Comparison of ENCODE assay signal across 8 mouse cellular contexts in genomic region chr2:130496037-130496436, GRCm38 (mm10). TPM values are rescaled to one million over a fixed set of nuclear protein-coding genes. Genes with fewer than 3 reads are reported as not detected.
A peak's percentile ranks its signal among the peaks of the same experiment; 100 is the strongest.
DNase-seq lines count a peak whose midpoint lies in the region; ATAC-seq and TF ChIP-seq lines count a peak whose summit lies in the region.

No protein-coding gene starts in this region.

- no peaks in the 10 kb centered on the region for H3K9me3 ChIP-seq in forebrain, postnatal 0 days (ENCODE audit: low read length)
- H3K9me3 ChIP-seq in hindbrain, embryonic 13.5 days: no peaks in the 10 kb centered on the region; the same call in 1 of the 2 replicates

- no peaks in the 10 kb centered on the region for H3K27me3 ChIP-seq in forebrain, postnatal 0 days (ENCODE audit: insufficient read depth, low read length)
- H3K27me3 ChIP-seq in hindbrain, embryonic 13.5 days: no peaks in the 10 kb centered on the region

- peak overlapping the region; percentile 18; the same call in 1 of the 2 replicates for H3K4me3 ChIP-seq in bone marrow macrophage, adult 2 months (ENCODE audit: insufficient read depth, low read length)
- H3K4me3 ChIP-seq in forebrain, postnatal 0 days (ENCODE audit: low read depth, low read length): no peak overlapping the region
- no peak overlapping the region for H3K4me3 ChIP-seq in hindbrain, embryonic 13.5 days

- 12% methylated on average over 6 of the region's 6 CpGs for whole genome bisulfite sequencing in forebrain, postnatal 0 days
- 17% methylated on average over 6 of the region's 6 CpGs for WGBS in hindbrain, embryonic 13.5 days

- peaks cover 56% of the 10 kb centered on the region for H3K4me1 ChIP-seq in bone marrow macrophage, adult 2 months (ENCODE audit: control insufficient read depth, insufficient read depth, low read length)
- 0 out of 2 replicates have a peak, but pooled peaks cover 5% of the 10 kb centered on the region for H3K4me1 ChIP-seq in forebrain, postnatal 0 days (ENCODE audit: insufficient read depth)
- peaks cover 37% of the 10 kb centered on the region for H3K4me1 ChIP-seq in hindbrain, embryonic 13.5 days (replicated peaks)

- H3K9ac ChIP-seq in forebrain, postnatal 0 days: no peak overlapping the region
- H3K9ac ChIP-seq in hindbrain, embryonic 13.5 days: no peak overlapping the region

- no peak for DNase-seq in frontal cortex, postnatal 25 days (ENCODE audit: low spot score in 2 of 2)
- peak; percentile 73 for DNase-seq in forebrain, postnatal 0 days
- peak; percentile 17 for DNase-seq in lung, postnatal 14 days
- DNase-seq in right cerebral cortex, postnatal 36 days (ENCODE audit: low spot score in 2 of 2): peak; percentile 41
- DNase-seq in spleen, postnatal 36 days (ENCODE audit: low spot score in 2 of 2): no peak

- no peak overlapping the region for H3K4me2 ChIP-seq in forebrain, postnatal 0 days (ENCODE audit: low read depth)
- H3K4me2 ChIP-seq in hindbrain, embryonic 13.5 days: peak overlapping the region; percentile 0; the same call in 1 of the 2 replicates

- no peaks in the 10 kb centered on the region for H3K36me3 ChIP-seq in forebrain, postnatal 0 days (ENCODE audit: insufficient read depth)
- no peaks in the 10 kb centered on the region for H3K36me3 ChIP-seq in hindbrain, embryonic 13.5 days

- no peak for TF ChIP-seq POLR2A in bone marrow macrophage, adult 2 months (IDR thresholded peaks at IDR 0.05; ENCODE audit: borderline replicate concordance, low read depth, low read length)

- peak; percentile 60 for ATAC-seq in frontal cortex, adult (ENCODE audit: low TSS enrichment)
- ATAC-seq in forebrain, postnatal 0 days: peak; percentile 89
- peak; percentile 90 for ATAC-seq in hindbrain, embryonic 13.5 days (ENCODE audit: low FRiP score)

- H3K27ac ChIP-seq in bone marrow macrophage, adult 2 months (ENCODE audit: insufficient read depth, low read depth, low read length): peak overlapping the region; percentile 84
- H3K27ac ChIP-seq in forebrain, postnatal 0 days (ENCODE audit: low read depth, low read length): peak overlapping the region; percentile 40
- H3K27ac ChIP-seq in hindbrain, embryonic 13.5 days: peak overlapping the region; percentile 66

- no peak for TF ChIP-seq CTCF in bone marrow macrophage, adult 2 months (IDR thresholded peaks at IDR 0.05; ENCODE audit: low read depth, low read length)
- no peak for TF ChIP-seq CTCF in forebrain, postnatal 0 days (IDR thresholded peaks at IDR 0.05; ENCODE audit: low read depth)

RNA-seq across cellular contexts. Expression of gene Ptpra, which starts 46.0 kb away (rescaled TPM):
- 195 and 229 TPM in 2 replicates for polyA plus RNA-seq in bone marrow macrophage, adult 2 months (2012; ENCODE audit: insufficient read depth, insufficient read length, missing spikeins)
- 154 and 167 TPM in 2 replicates for total RNA-seq in forebrain, postnatal 0 days (2014; rRNA removed)
- 142 and 162 TPM in 2 replicates for polyA plus RNA-seq in forebrain, postnatal 0 days (2015; fragmentation: Nextera tagmentation; extraction: Ambion mirVana)
- polyA plus RNA-seq in hindbrain, embryonic 13.5 days (2015; fragmentation: Nextera tagmentation; extraction: Ambion mirVana): 123 and 126 TPM in 2 replicates

Comparison
In these comparisons a context has a peak if more than half of its experiments do, and no peak if none do; other contexts are left out.
1. DNase-seq: peak in forebrain, postnatal 0 days (single experiment), lung, postnatal 14 days (single experiment) and right cerebral cortex, postnatal 36 days (2 of 2); none in frontal cortex, postnatal 25 days (0 of 2) and spleen, postnatal 36 days (0 of 2).
2. Peak in every context shown above with its lines, with median percentiles within 50 percentile points of each other: ATAC-seq and H3K27ac ChIP-seq.